Mouse (Mus musculus): ENCODE measurements at regions not wholly inside any gene's neighbourhood (a gene's known extent, or its start where the extent isn't known, plus 50 kb on each side); places are given as distances from the start of the nearest gene placed in this dataset.
A peak's percentile ranks its signal among the peaks of the same experiment; 100 is the strongest.

DNA sequence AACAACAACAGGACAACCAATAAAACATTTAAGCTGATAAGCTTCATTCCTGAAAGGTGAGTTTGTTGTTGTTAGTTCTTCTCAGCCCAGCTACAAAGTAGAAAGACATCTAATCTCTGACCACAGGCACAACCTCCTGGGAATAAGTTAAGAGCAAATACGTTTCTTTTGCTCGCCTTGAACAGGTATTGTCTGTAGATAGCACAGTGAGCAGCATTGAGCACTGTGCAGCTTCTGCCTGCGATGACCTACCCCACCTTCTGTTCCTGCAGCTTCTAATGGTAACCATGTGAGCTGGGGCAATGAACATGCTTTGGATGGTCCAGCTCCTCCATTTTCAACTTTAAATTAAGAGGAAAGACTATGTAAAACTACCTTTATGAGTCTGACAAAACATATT, 509.8 kb upstream of the Adgrl2 start:
- no peak for ATAC-seq (ENCODE audit: low TSS enrichment)

GRCm38 (mm10) chr3:149498765-149499164, 508.4 kb upstream of the Adgrl2 start:
- ATAC-seq (ENCODE audit: low TSS enrichment): no peak

DNA sequence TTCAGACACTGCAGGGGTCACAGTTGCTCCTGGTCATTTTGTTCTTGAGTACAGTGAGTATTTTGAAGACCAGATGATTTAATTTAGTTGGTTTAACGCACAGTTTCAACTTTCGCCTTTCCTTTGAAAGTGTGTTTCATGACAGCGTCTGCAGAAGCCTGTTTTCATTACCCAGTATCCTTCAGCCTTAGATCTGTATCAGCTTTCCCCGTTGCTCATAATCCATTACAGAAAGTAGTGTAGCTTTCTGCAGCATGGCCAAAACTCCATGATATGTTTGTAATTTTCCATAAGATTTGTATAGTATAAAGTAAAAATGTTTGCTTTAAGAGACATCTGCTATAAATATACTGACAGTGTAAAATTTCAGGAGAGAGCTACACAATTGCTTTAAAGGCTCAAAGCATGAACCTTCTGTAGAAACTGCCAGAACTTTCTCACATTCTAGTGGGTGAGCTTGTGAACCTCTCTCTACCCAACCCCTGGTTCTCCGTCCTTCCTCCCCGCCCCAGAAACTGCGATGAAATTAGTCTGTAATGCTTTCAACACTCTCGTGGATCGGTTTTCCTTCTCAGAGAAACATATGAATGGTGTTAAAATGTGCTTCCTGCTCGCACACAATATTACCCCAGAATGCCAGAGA, 506.6 kb upstream of the Adgrl2 start:
- no peak for ATAC-seq (ENCODE audit: low TSS enrichment)

DNA sequence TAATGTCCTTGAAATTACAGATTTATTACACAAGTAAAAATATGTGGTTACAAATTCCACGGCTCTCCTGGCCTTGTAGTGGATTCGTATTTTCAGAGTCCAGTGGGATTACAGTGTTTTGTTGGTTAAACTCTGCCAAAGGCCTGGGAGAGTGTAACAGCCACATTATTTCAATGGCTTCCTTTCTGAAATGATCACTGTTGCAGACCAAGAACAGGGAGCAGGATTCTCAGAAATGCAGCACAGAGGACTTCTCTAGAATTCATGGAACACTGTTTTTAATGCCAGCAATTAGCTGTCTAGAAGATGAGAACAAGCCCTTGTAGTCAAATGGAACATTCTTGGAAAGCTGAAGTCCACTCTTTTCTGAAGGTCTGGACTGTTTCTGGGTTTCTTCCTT, 505.8 kb upstream of the Adgrl2 start:
- ATAC-seq (ENCODE audit: low TSS enrichment): no peak

- ATAC-seq (ENCODE audit: low TSS enrichment): no peak
These were observed 497.8 kb upstream of the Adgrl2 start for GRCm38 (mm10) chr3:149488147-149488546.

DNA sequence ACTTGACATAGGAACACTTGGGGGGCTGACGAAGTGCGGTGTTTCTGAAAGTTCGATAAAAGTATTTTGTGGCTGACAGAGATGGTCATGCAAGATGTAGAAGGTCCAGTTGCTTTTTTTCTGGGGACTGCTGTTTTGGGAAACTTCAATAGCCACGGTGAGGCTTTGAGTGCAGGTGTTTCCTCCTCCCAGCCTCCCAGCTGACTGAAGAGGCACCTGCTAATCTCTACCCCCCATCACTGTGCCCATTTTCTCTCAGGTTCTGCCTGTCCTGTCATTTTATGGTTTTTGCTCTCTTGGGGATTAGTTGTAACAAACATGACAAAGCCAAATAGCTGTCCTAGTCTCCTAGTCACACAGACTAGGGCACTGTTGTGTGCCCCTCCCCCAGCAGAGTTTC, 495.1 kb upstream of the Adgrl2 start:
- no peak for ATAC-seq (ENCODE audit: low TSS enrichment)

- ATAC-seq (ENCODE audit: low TSS enrichment): no peak
These were observed 494.0 kb upstream of the Adgrl2 start for GRCm38 (mm10) chr3:149484319-149484718.

GRCm38 (mm10) chr3:149476151-149476550, 485.8 kb upstream of the Adgrl2 start:
- no peak for ATAC-seq (ENCODE audit: low TSS enrichment)

GRCm38 (mm10) chr3:149466973-149467372, 476.6 kb upstream of the Adgrl2 start:
- no peak for ATAC-seq (ENCODE audit: low TSS enrichment)

DNA sequence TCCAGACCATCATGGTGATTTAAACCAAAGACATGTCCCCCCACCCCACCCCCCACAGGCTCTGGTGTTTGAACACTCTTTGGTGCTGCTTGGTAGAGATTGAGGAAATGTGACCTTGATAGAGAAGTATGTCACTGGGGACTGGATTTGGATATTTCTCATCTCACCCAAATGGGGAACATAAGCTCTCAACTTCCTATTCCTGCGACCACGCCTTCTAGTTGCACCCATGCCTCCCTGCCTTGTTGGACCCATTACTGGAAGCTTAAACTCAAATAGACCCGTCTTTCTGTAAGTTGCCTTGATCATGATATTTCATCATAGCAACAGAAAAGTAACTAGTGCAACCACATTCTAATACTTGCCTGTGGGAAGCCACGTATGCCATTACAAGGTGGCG, 474.2 kb upstream of the Adgrl2 start:
- ATAC-seq (ENCODE audit: low TSS enrichment): no peak

DNA sequence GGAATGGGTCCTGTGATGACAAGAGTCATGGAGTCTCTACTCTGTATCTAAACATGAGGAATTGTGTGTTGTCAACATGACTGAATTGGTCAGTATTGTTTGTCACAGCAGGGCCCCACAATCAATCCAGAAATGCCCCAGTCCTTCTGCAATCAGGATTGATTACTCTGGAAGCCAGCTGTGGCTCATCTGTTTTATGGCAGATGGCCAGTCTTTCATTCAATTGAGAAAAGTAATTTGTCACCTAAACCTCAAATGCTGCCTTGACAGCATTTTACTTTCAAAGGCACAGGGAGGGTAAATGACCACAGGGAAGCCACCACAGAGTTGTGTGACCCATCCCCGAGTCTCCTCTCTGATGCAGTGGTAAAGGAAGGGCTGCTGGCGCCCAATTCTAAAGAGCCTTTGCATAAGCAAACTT, 471.8 kb upstream of the Adgrl2 start:
- no peak for ATAC-seq (ENCODE audit: low TSS enrichment)

DNA sequence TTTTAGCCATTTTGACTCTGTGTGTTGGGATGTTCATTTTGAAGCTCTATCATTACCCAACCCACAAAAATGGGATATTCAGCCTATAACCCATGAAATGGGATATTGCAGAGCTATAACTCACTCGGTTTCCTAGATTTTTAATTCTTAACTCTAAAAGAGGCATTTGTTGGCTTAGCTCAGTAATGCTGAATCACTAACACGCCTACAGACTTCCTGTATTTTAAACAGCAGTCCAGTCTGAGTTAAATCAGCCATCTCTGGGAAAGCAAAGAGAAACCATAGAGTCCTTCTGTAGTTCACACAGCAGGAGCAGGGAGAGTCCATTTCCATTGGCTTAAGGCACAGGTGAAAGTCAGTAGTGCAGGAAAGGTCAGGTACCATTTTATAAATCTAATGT, 471.3 kb upstream of the Adgrl2 start:
- ATAC-seq (ENCODE audit: low TSS enrichment): peak; percentile 99

DNA sequence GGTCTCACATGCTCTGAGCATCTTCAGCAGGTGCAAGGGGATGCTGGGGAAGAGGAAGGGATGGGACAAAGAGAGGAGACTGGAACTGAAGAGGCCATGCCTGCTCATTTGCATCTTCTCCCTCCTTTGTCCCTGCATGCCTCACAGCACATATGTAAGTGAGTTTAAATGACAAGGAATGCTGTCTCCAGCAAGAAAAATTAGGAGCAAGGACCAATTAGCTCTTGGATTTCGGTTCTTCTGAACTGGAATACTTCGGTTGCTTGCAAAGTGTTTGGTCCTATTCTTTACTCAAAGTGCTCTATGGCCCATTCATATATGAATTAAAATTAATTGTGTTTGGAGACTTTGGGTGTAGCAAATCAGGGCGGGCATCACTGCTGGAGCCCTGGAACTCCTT, 459.0 kb upstream of the Adgrl2 start:
- ATAC-seq (ENCODE audit: low TSS enrichment): no peak

GRCm38 (mm10) chr3:149445991-149446564, 455.7 kb upstream of the Adgrl2 start:
- ATAC-seq (ENCODE audit: low TSS enrichment): no peak

- ATAC-seq (ENCODE audit: low TSS enrichment): peak; percentile 90
These were observed 454.7 kb upstream of the Adgrl2 start for GRCm38 (mm10) chr3:149444854-149445577.

DNA sequence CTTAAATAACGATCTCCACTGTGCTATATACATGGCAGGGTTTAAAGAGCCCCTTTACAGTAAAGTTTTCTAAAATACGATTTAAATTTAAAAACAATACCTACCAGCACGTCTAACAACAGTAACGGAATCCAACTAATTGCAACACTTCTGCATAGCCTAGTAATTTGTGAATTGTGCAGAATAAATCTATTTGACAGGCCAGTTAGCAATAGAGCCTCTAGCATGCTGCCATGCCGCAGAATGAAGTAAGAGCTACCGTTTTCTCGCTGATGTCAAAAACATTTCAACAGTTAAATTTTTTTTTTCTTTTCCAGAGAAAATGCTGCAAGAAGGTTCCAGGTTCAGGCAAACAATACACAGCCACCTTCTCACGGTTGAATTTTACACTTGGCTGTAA, 454.0 kb upstream of the Adgrl2 start:
- ATAC-seq (ENCODE audit: low TSS enrichment): no peak

GRCm38 (mm10) chr3:149441227-149441626, 450.9 kb upstream of the Adgrl2 start:
- no peak for ATAC-seq (ENCODE audit: low TSS enrichment)

DNA sequence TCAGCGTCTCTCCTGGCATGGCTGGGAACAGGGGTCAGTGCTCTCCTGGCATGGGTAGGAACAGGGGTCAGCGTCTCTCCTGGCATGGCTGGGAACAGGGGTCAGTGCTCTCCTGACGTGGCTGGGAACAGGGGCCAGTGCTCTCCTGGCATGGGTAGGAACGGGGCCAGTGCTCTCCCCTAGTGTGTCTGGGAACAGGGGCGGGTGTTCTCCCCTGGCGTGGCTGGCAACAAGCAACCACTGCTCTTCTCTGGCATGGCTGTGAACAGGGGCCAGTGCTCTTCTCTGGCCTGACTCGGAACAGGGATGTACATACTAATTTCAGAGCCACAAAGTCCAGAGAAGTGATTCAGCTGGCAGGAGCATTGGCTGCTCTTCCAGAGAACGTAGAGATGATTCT, 447.4 kb upstream of the Adgrl2 start:
- ATAC-seq (ENCODE audit: low TSS enrichment): no peak

GRCm38 (mm10) chr3:149436944-149437343, 446.6 kb upstream of the Adgrl2 start:
- ATAC-seq (ENCODE audit: low TSS enrichment): no peak

DNA sequence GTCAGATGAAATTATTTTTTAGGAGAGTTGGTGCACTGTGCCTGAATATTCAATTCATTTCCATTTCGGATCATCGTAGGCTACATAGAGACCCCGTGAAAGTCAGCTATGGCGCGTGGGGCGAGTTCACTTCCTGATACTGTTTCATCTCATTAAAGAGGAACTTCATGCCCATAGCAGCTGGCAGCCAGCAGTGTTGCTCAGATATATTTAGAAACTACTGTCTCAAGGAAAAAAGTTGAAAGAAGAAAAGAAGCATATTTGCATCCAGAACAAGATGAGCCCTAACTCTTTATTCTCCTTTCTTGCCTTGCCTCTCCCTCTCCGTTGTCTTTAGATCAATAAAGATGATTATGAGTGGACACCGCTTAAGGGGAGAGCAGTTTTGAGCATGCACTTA, 446.1 kb upstream of the Adgrl2 start:
- ATAC-seq (ENCODE audit: low TSS enrichment): peak; percentile 79

DNA sequence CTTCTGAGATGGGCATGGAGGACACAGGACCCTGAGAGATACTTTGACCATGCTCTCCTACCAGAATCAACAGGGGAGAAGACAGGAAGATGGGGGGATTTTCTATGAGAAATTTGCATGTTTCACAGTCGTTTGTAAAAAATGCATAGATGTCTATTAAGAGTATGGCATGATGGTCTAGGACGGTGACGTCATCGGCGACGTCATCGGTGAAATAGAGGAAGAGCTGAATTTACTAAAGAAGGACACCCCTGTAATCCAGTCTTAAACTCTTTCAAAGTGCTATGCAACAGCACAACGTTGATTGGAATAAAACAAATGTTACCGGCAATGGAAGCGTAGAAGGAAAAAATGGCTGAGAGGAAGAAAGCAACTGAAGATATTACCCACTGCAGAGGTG, 441.4 kb upstream of the Adgrl2 start:
- ATAC-seq (ENCODE audit: low TSS enrichment): no peak

DNA sequence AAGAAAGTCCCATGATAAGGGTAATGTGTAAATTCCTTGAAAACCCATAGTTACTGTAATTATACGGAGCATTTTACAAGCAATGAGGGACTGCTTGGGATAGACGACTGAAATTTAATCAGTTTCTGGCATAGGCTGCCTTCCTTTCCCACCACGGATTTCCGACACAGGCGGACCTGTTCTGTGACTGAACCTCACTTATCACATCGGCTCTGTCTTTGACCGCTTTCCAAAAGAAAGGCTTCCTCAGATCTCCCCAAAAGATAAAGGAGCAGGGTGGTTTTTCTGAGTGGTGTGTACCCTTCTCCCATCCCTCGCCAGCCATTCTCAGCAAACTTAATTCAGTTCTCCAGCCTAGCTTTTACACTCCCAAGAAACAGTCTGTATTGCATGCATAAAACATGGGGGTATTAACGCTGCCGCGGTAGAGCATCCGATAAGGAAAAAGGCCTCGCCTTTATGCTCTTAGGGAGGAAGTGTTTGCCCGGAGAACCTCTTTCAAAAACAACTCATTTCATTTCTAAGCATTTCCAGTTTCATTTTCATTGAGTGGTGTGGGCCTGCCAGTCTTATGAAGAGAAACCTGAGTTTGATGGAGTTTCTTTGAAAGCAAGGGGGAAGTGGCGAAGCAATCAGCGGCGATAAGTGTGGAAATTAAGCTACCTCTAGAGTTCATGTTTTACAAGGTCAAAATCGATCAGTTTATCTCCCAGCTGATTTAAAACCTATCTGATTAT, 435.8 kb upstream of the Adgrl2 start:
- ATAC-seq (ENCODE audit: low TSS enrichment): 0 out of 2 replicates have a peak, but pooled peaks have one; percentile 13

DNA sequence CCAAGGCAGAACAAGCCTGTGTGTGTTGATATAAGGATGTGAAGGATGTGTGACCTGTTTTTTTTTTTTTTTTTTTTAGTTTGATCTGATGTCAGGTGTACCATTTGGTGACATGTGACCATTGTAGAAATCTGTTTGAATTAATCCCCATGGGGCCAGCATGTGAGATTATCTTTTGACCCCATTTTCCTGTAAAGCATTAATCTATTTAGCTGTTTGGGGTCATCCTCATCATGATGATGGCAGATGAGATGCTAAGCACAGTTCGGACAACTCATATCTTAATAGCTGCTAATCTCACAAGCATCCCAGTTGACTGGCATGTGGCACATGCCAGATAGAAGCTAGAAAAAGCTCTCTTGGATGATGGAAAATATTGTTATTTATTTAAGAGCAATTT, 434.0 kb upstream of the Adgrl2 start:
- no peak for ATAC-seq (ENCODE audit: low TSS enrichment)
